Mouse (Mus musculus) Patski (cell line): ENCODE measurements around the gene Prr9. TPM values are rescaled to one million over a fixed set of nuclear protein-coding genes. Genes with fewer than 3 reads are reported as not detected.

ENCODE experiments used
- ATAC-seq: fragments of 100-300 bp; one replicate; pipeline ENCODE4 v1.8.0; 2021
- CTCF ChIA-PET: fragments of 350-600 bp; sonication (Branson Sonifier 250); formaldehyde crosslinking; loops from one replicate; lab custom pipeline; 2022; ENCODE audit warnings: inconsistent platforms; lab: Charles Lee
- POLR2A ChIA-PET: fragments of 350-600 bp; sonication (Branson Sonifier 250); formaldehyde crosslinking; loops from one replicate; lab custom pipeline; 2022; ENCODE audit warnings: antibody characterized with exemption, inconsistent platforms; lab: Charles Lee
- DNase-seq: peaks from one replicate; pipeline ENCODE4 v3.0.0-alpha.2; 2011; ENCODE audit warnings: low read depth, low spot score
- H3K27me3 ChIP-seq: fragments of 371-371 bp; one replicate; pipeline ENCODE4 v1.5.1; 2021
- CTCF ChIP-seq: fragments of 100-300 bp; IDR thresholded peaks from one replicate; pipeline ENCODE4 v1.5.1; 2021
- in situ Hi-C: fragments of 300-500 bp; cut with MboI; formaldehyde crosslinking; loops from 3 replicates; pipeline ENCODE4 v1.11.1; 2018; ENCODE audit warnings: low pct_unique_long_range_greater_than_20kb, mixed read lengths
- polyA plus RNA-seq: library from polyadenylated mRNA; unstranded; gene quantifications from one replicate; pipeline ENCODE4 v1.2.3, GENCODE M21; 2021

Gene Prr9
- not detected for polyA plus RNA-seq

DNA sequence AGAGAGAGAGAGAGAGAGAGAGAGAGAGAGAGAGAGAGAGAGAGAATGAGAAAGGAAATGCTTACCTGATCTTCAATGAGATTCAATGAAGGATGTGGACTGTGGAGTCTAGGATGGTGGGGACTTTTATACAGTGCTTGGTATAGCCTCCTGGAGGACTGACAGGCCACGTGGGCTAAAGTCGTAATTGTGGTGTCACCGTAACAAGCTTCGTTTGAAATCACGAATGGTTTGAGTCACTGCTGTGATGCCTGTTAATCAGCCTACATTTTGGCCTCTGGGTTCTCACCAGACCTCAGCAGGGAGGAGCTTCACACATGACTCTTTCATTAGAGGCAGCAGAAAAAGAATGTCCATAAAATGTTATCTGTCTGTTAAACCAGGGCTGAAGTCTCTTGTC lies at the start of gene Prr9:
Gene Prr9, minus strand, starts transcription at position 101 of the 400 bp plus-strand sequence.
- no peak for TF ChIP-seq CTCF
- no peak for DNase-seq
- H3K27me3 ChIP-seq: peaks cover 19% of the 10 kb centered on the region
- POLR2A ChIA-PET: no interaction called here
- CTCF ChIA-PET: no interaction called here
- ATAC-seq: no peak
- in situ Hi-C loops: no loop called here

DNA sequence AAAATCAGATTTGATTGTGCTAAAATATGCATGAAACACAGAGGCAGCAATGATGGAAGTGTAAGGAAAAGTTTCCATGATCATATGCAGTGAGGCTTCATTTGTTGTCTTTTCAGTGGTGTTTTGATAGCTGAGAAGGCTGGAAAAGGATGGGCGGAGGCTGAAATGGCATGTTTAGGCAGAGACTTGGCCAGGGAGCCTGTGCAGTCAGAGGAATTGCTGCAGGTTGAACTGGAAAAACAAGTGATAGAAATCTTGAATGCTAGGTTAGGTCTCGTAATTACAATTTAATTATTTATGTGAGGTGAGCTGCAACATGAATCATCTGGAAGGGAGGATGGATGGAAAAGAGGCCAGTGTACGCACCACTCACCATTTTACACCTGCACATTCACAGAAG lies 46.1 kb upstream of the Prr9 start:
- in situ Hi-C loops: no loop called here
- ChIA-PET POLR2A (no interaction called here), CTCF (no interaction called here)
- TF ChIP-seq CTCF: no peak
- peaks cover 2% of the 10 kb centered on the region for H3K27me3 ChIP-seq
- DNase-seq (no peak), ATAC-seq (no peak)

DNA sequence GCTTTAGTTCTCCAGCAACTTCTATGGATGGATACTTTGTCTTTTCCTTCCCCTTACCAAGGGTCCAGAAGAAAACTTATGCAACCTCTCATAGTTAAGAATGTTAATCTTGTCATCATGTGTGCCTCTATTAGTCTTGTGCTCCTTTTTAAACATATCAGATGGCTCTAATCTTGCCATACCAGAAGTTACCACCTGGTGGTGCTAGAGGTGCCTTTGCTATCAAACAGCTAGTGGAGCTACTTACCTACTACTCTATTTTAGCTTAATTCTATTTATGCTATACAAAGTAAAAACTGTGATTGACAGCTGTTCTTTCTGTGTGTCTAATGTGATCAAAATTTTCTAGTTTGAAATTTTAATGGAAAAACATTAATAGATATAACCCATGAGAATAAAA lies 29.6 kb upstream of the Prr9 start:
- TF ChIP-seq CTCF: peak; percentile 75
- POLR2A ChIA-PET: no interaction called here
- CTCF ChIA-PET: interaction anchor here (0.6 to 2.8 kb wide), 17 partner anchors 9 to 447 kb away, joined by 3 to 19 read pairs (median 7); partner anchors contain the start of genes Lelp1 and Smcp
- peaks cover 6% of the 10 kb centered on the region for H3K27me3 ChIP-seq
- in situ Hi-C loops: loop anchor here (5.0 kb wide), 3 partner anchors 244 to 449 kb away; no protein-coding TSS in a partner anchor
- DNase-seq (peak; percentile 39), ATAC-seq (no peak)

DNA sequence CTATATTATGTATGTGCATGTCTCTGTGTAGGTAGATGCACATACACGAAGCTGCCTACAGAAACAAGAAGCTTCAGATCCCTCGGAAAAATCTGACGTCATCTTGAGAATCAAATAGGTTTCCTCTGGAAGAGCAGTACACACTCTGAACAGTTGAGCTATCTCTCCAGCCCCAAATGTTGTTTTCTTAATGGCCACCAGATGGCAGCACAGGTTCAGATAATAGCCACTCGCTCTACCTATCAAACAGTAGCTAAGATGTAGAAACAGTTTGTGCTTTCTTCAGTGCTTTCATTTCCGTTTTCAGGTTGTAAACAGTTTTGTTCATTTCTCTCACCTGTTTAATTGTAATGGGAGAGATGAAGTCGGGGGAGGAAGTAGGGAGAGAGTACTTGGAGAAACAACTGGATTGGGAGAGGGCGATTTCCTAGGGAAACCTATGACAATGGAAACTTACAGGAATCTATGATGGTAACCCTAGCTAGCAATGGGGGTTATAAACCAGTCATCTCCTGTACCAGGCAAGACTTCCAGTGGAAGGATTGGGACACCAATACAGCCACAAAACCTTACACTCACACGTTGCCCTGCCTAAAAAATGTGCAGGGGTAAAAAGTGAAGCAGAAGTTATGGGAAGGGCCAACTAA lies 27.0 kb upstream of the Prr9 start:
- H3K27me3 ChIP-seq: peaks cover 6% of the 10 kb centered on the region
- in situ Hi-C loops: loop anchor here (5.0 kb wide), 3 partner anchors 247 to 452 kb away; no protein-coding TSS in a partner anchor
- ATAC-seq (peak; percentile 93), DNase-seq (peak; percentile 37)
- ChIA-PET POLR2A (interaction anchor here (0.6 kb wide), 1 partner anchor 9 kb away, joined by 3 read pairs; no protein-coding TSS in a partner anchor), CTCF (interaction anchor here (0.6 to 4.4 kb wide), 36 partner anchors 8 to 849 kb away, joined by 3 to 42 read pairs (median 4); partner anchors contain the start of gene Lelp1)
- TF ChIP-seq CTCF: peak; percentile 90

DNA sequence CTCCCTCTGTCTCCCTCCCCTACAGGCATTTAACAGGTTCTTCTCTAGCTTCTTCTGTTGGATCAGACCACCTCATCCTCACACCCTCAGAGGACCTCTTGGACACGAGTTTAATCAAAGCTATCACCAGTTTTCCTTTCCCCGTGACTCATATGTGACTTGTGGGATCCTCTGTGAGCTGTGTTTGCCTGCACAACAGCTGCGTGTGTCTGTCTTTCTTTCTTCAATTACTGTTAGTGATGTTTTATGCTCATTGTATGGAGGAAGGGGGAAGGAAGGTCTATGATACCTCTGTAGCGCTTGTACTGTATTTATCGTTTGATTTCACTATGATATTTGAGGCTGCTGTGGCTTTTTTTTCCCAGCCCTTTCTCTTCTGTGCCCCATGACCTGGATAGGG lies 24.2 kb upstream of the Prr9 start:
- ATAC-seq: no peak
- peaks cover 17% of the 10 kb centered on the region for H3K27me3 ChIP-seq
- CTCF ChIA-PET: interaction anchor here (0.6 to 4.4 kb wide), 10 partner anchors 12 to 454 kb away, joined by 3 to 25 read pairs (median 4); no protein-coding TSS in a partner anchor
- no peak for DNase-seq
- in situ Hi-C loops: loop anchor here (10.0 kb wide), 1 partner anchor 627 kb away; the partner anchor contains the start of gene Lce1i
- POLR2A ChIA-PET: no interaction called here
- TF ChIP-seq CTCF: no peak

DNA sequence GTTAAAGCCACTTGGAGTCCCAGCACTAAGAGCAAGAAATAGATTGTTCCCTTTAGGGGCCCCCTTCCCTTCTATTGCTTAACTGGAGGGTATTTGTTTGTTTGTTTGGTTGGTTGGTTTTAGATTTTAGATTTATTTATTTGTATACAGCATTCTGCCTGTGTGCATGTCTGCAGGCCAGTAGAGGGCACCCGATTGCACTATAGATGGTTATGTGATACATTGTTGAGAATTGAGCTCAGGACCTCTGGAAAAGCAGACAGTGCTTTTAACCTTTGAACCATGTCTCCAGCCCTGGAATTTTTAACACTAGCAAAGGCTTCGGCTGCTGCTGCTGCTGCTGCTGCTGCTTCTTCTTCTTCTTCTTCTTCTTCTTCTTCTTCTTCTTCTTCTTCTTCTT lies 23.7 kb upstream of the Prr9 start:
- DNase-seq: no peak
- in situ Hi-C loops: loop anchor here (10.0 kb wide), 1 partner anchor 627 kb away; the partner anchor contains the start of gene Lce1i
- peak; percentile 72 for TF ChIP-seq CTCF
- POLR2A ChIA-PET: interaction anchor here (0.6 kb wide), 1 partner anchor 366 kb away, joined by 3 read pairs; no protein-coding TSS in a partner anchor
- H3K27me3 ChIP-seq: peaks cover 22% of the 10 kb centered on the region
- CTCF ChIA-PET: interaction anchor here (0.6 to 4.4 kb wide), 10 partner anchors 11 to 455 kb away, joined by 3 to 25 read pairs (median 4); no protein-coding TSS in a partner anchor
- no peak for ATAC-seq

DNA sequence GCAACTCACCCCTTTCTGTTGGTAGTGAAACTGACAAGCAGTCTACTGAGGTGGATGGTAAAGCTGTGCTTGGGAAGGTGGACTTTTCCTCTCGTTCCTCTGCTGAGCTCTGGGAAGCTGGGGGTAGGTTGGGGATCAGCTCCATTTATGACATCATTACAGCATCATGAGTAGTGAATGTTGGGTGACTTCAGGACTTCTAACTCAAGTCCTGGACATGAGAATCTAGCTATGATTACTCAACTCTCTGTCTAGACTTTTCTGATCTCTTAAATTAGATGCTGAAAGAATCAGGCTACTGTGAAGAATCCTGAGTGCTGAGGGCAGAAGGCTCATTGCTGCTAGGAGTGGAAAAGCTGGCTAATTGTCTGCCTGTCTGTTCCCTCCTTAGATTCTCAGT lies 18.9 kb upstream of the Prr9 start, which contains the start of gene Lelp1:
Gene Lelp1, minus strand, starts transcription at position 101 of the 400 bp plus-strand sequence.
- in situ Hi-C loops: loop anchor here (10.0 kb wide), 1 partner anchor 632 kb away; the partner anchor contains the start of gene Lce1i
- ChIA-PET CTCF (interaction anchor here (0.9 to 1.9 kb wide), 5 partner anchors 8 to 318 kb away, joined by 3 to 17 read pairs (median 4); no protein-coding TSS in a partner anchor), POLR2A (no interaction called here)
- no peak for ATAC-seq
- peaks cover 16% of the 10 kb centered on the region for H3K27me3 ChIP-seq
- TF ChIP-seq CTCF: no peak
- no peak for DNase-seq

DNA sequence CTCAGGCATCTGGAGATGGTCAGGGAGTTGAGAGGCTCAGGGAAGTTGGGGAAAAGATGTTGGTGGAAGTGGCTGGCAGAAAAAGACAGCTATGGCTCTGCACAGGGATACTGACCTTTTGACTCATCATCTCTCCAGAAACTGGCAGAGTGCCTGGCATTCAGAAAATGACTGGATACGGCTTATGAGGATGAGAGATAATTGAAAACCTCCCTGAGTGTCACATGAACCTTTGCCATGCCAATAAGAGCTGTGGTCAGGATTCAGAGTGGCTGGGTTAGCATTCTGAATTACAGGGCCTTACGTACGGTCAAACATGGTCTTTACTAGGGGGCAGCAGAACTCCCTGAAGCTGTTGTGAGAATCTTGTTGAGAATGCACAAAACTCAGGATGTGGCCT lies 2.8 kb downstream of the Prr9 start:
- ATAC-seq: peak; percentile 27
- ChIA-PET POLR2A (interaction anchor here (0.7 to 0.9 kb wide), 3 partner anchors 14 to 533 kb away, joined by 3 to 4 read pairs (median 3); no protein-coding TSS in a partner anchor), CTCF (interaction anchor here (0.9 to 2.5 kb wide), 3 partner anchors 12 to 30 kb away, joined by 3 to 7 read pairs (median 4); no protein-coding TSS in a partner anchor)
- peaks cover 12% of the 10 kb centered on the region for H3K27me3 ChIP-seq
- peak; percentile 63 for DNase-seq
- peak; percentile 5 for TF ChIP-seq CTCF
- in situ Hi-C loops: no loop called here

DNA sequence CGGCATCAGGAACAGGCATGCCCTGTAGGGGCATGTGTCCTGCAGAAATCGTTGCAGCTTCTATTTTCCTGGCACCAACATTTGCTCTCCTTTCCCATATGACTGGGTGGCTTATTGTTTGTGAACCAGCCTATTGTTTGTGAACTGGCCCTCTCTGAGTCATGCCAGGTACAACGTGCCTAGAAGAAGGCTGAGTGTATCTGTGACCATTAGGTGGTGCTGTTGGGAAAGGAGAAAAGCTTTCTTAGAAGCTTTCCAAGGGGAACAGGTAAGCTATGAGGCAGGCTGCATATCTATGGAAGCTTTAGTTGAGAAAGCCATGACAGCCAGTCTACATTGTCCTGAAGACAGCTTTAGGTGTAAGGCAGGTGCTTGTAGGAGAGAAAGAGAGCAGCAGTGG lies 5.8 kb downstream of the Prr9 start:
- no peak for DNase-seq
- ChIA-PET CTCF (interaction anchor here (0.8 to 1.9 kb wide), 13 partner anchors 15 to 490 kb away, joined by 3 to 16 read pairs (median 4); partner anchors contain the start of genes 2210017I01Rik and Lelp1), POLR2A (no interaction called here)
- peaks cover 23% of the 10 kb centered on the region for H3K27me3 ChIP-seq
- TF ChIP-seq CTCF: peak; percentile 80
- in situ Hi-C loops: no loop called here
- peak; percentile 70 for ATAC-seq

DNA sequence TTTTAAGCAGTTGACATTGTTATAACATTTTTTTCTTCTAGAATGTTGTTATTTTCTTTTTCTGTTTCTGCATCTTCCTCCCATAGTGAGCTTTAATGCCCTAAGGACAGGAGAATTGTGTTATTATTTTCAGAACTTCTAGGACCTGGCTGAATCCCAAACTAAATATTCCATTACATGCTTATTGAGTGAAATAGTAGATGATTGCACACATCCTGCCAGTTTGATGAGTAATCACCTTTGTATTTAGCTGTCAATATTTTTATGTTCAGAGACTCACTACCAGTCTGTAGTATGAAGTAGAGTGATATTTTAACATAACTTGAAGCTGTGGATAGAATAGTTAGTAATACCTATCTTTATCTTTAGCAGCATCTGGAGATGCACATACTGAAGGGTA lies 12.2 kb downstream of the Prr9 start:
- in situ Hi-C loops: no loop called here
- ATAC-seq (no peak), DNase-seq (no peak)
- peaks cover 20% of the 10 kb centered on the region for H3K27me3 ChIP-seq
- TF ChIP-seq CTCF: no peak
- ChIA-PET CTCF (interaction anchor here (1.0 kb wide), 2 partner anchors 11 to 39 kb away, joined by 3 to 5 read pairs; no protein-coding TSS in a partner anchor), POLR2A (interaction anchor here (0.7 kb wide), 1 partner anchor 362 kb away, joined by 3 read pairs; no protein-coding TSS in a partner anchor)
